Mouse (Mus musculus): ENCODE measurements around the gene Sp1. TPM values are rescaled to one million over a fixed set of nuclear protein-coding genes. Genes with fewer than 3 reads are reported as not detected.

The Sp1 gene
- polyA plus RNA-seq, 1 experiment from 2014 or later, result 11.5 TPM

- Histone ChIP-seq H3K36me3 (ENCODE audit: control insufficient read depth, insufficient read depth, low read length) (no peaks in the 10 kb centered on the region), H3K4me1 (replicated peaks; ENCODE audit: control insufficient read depth, insufficient read depth, low read length) (peaks cover 9% of the 10 kb centered on the region), H3K27ac (ENCODE audit: low read depth, low read length) (no peak overlapping the region), H3K9ac (ENCODE audit: low read depth, low read length) (no peak overlapping the region), H3K27me3 (ENCODE audit: control insufficient read depth, insufficient read depth, low read length) (no peaks in the 10 kb centered on the region; the same call in 1 of the 2 replicates), H3K4me3 (ENCODE audit: low read depth, low read length) (no peak overlapping the region), H3K9me3 (ENCODE audit: control insufficient read depth, low read length) (no peaks in the 10 kb centered on the region), H3K4me2 (replicated peaks; ENCODE audit: low read depth, low read length) (no peak overlapping the region)
- no peak for ATAC-seq (ENCODE audit: low FRiP score)
- WGBS, result 9% methylated on average over 13 of the region's 13 CpGs
- no peak for DNase-seq (ENCODE audit: low spot score)
Measured at GRCm38 (mm10) chr15:102369972-102370371, 36.0 kb upstream of the Sp1 start.

GRCm38 (mm10) chr15:102370727-102371126 is 35.2 kb upstream of the Sp1 start:
- H3K27ac ChIP-seq (ENCODE audit: low read depth, low read length), result no peak overlapping the region
- ATAC-seq (ENCODE audit: low FRiP score) (no peak), DNase-seq (ENCODE audit: low spot score) (no peak)
- H3K4me1 ChIP-seq (replicated peaks; ENCODE audit: control insufficient read depth, insufficient read depth, low read length), result peaks cover 9% of the 10 kb centered on the region
- H3K9ac ChIP-seq (ENCODE audit: low read depth, low read length), result no peak overlapping the region; the same call in 1 of the 2 replicates
- no peaks in the 10 kb centered on the region for H3K9me3 ChIP-seq (ENCODE audit: control insufficient read depth, low read length)
- no peak overlapping the region for H3K4me2 ChIP-seq (replicated peaks; ENCODE audit: low read depth, low read length)
- no peak overlapping the region for H3K4me3 ChIP-seq (ENCODE audit: low read depth, low read length)
- no peaks in the 10 kb centered on the region for H3K36me3 ChIP-seq (ENCODE audit: control insufficient read depth, insufficient read depth, low read length)
- H3K27me3 ChIP-seq (ENCODE audit: control insufficient read depth, insufficient read depth, low read length), result no peaks in the 10 kb centered on the region; the same call in 1 of the 2 replicates
- 4% methylated on average over 9 of the region's 10 CpGs for WGBS

- DNase-seq (ENCODE audit: low spot score) (peak; percentile 72), ATAC-seq (ENCODE audit: low FRiP score) (peak; percentile 90)
- Histone ChIP-seq H3K4me3 (ENCODE audit: low read depth, low read length) (peak overlapping the region; percentile 45), H3K4me2 (replicated peaks; ENCODE audit: low read depth, low read length) (peak overlapping the region; percentile 81), H3K4me1 (replicated peaks; ENCODE audit: control insufficient read depth, insufficient read depth, low read length) (no peaks in the 10 kb centered on the region; the same call in 1 of the 2 replicates), H3K9ac (ENCODE audit: low read depth, low read length) (peak overlapping the region; percentile 51), H3K36me3 (ENCODE audit: control insufficient read depth, insufficient read depth, low read length) (no peaks in the 10 kb centered on the region), H3K27ac (ENCODE audit: low read depth, low read length) (peak overlapping the region; percentile 63), H3K27me3 (ENCODE audit: control insufficient read depth, insufficient read depth, low read length) (no peaks in the 10 kb centered on the region), H3K9me3 (ENCODE audit: control insufficient read depth, low read length) (no peaks in the 10 kb centered on the region)
- WGBS, result 0% methylated on average over 42 of the region's 43 CpGs
Measured at GRCm38 (mm10) chr15:102376453-102377162, 29.3 kb upstream of the Sp1 start.

GRCm38 (mm10) chr15:102377163-102377543 is 28.8 kb upstream of the Sp1 start:
- Histone ChIP-seq H3K4me3 (ENCODE audit: low read depth, low read length) (peak overlapping the region; percentile 45), H3K27me3 (ENCODE audit: control insufficient read depth, insufficient read depth, low read length) (no peaks in the 10 kb centered on the region), H3K4me1 (replicated peaks; ENCODE audit: control insufficient read depth, insufficient read depth, low read length) (no peaks in the 10 kb centered on the region; the same call in 1 of the 2 replicates), H3K4me2 (replicated peaks; ENCODE audit: low read depth, low read length) (peak overlapping the region; percentile 81), H3K9me3 (ENCODE audit: control insufficient read depth, low read length) (no peaks in the 10 kb centered on the region), H3K36me3 (ENCODE audit: control insufficient read depth, insufficient read depth, low read length) (no peaks in the 10 kb centered on the region), H3K27ac (ENCODE audit: low read depth, low read length) (peak overlapping the region; percentile 63), H3K9ac (ENCODE audit: low read depth, low read length) (peak overlapping the region; percentile 51)
- under 1% methylated on average over 7 of the region's 7 CpGs for WGBS
- DNase-seq (ENCODE audit: low spot score) (peak; percentile 93), ATAC-seq (ENCODE audit: low FRiP score) (peak; percentile 72)

- no peak overlapping the region for H3K9ac ChIP-seq (ENCODE audit: low read depth, low read length)
- H3K27me3 ChIP-seq (ENCODE audit: control insufficient read depth, insufficient read depth, low read length), result no peaks in the 10 kb centered on the region
- H3K36me3 ChIP-seq (ENCODE audit: control insufficient read depth, insufficient read depth, low read length), result no peaks in the 10 kb centered on the region
- WGBS, result 3% methylated on average over 10 of the region's 10 CpGs
- H3K4me2 ChIP-seq (replicated peaks; ENCODE audit: low read depth, low read length), result no peak overlapping the region
- H3K4me1 ChIP-seq (replicated peaks; ENCODE audit: control insufficient read depth, insufficient read depth, low read length), result no peaks in the 10 kb centered on the region; the same call in 1 of the 2 replicates
- no peak overlapping the region for H3K4me3 ChIP-seq (ENCODE audit: low read depth, low read length)
- ATAC-seq (ENCODE audit: low FRiP score) (0 out of 2 replicates have a peak, but pooled peaks have one; percentile 28), DNase-seq (ENCODE audit: low spot score) (peak; percentile 51)
- H3K9me3 ChIP-seq (ENCODE audit: control insufficient read depth, low read length), result no peaks in the 10 kb centered on the region
- no peak overlapping the region for H3K27ac ChIP-seq (ENCODE audit: low read depth, low read length)
Measured at GRCm38 (mm10) chr15:102377810-102378262, 28.1 kb upstream of the Sp1 start.

- no peak overlapping the region for H3K4me2 ChIP-seq (replicated peaks; ENCODE audit: low read depth, low read length)
- no peaks in the 10 kb centered on the region for H3K36me3 ChIP-seq (ENCODE audit: control insufficient read depth, insufficient read depth, low read length)
- H3K27ac ChIP-seq (ENCODE audit: low read depth, low read length), result no peak overlapping the region
- peak; percentile 95 for DNase-seq (ENCODE audit: low spot score)
- H3K27me3 ChIP-seq (ENCODE audit: control insufficient read depth, insufficient read depth, low read length), result no peaks in the 10 kb centered on the region
- 5% methylated on average over 7 of the region's 7 CpGs for WGBS
- no peaks in the 10 kb centered on the region for H3K4me1 ChIP-seq (replicated peaks; ENCODE audit: control insufficient read depth, insufficient read depth, low read length)
- H3K9me3 ChIP-seq (ENCODE audit: control insufficient read depth, low read length), result no peaks in the 10 kb centered on the region
- no peak overlapping the region for H3K4me3 ChIP-seq (ENCODE audit: low read depth, low read length)
- no peak overlapping the region for H3K9ac ChIP-seq (ENCODE audit: low read depth, low read length)
- peak; percentile 51 for ATAC-seq (ENCODE audit: low FRiP score)
Measured at GRCm38 (mm10) chr15:102381575-102381974, 24.4 kb upstream of the Sp1 start.

GRCm38 (mm10) chr15:102383671-102384070 is 22.3 kb upstream of the Sp1 start:
- Histone ChIP-seq H3K9me3 (ENCODE audit: control insufficient read depth, low read length) (no peaks in the 10 kb centered on the region), H3K4me3 (ENCODE audit: low read depth, low read length) (no peak overlapping the region), H3K27me3 (ENCODE audit: control insufficient read depth, insufficient read depth, low read length) (no peaks in the 10 kb centered on the region), H3K36me3 (ENCODE audit: control insufficient read depth, insufficient read depth, low read length) (no peaks in the 10 kb centered on the region), H3K27ac (ENCODE audit: low read depth, low read length) (no peak overlapping the region), H3K4me2 (replicated peaks; ENCODE audit: low read depth, low read length) (no peak overlapping the region), H3K9ac (ENCODE audit: low read depth, low read length) (no peak overlapping the region), H3K4me1 (replicated peaks; ENCODE audit: control insufficient read depth, insufficient read depth, low read length) (no peaks in the 10 kb centered on the region)
- ATAC-seq (ENCODE audit: low FRiP score), result no peak
- WGBS, result 86% methylated on average over 6 of the region's 6 CpGs
- DNase-seq (ENCODE audit: low spot score), result no peak

GRCm38 (mm10) chr15:102386640-102387039 is 19.3 kb upstream of the Sp1 start:
- no peak overlapping the region for H3K9ac ChIP-seq (ENCODE audit: low read depth, low read length)
- H3K27me3 ChIP-seq (ENCODE audit: control insufficient read depth, insufficient read depth, low read length), result no peaks in the 10 kb centered on the region
- no peak overlapping the region for H3K4me2 ChIP-seq (replicated peaks; ENCODE audit: low read depth, low read length)
- no peaks in the 10 kb centered on the region for H3K9me3 ChIP-seq (ENCODE audit: control insufficient read depth, low read length)
- no peak overlapping the region for H3K27ac ChIP-seq (ENCODE audit: low read depth, low read length)
- H3K4me1 ChIP-seq (replicated peaks; ENCODE audit: control insufficient read depth, insufficient read depth, low read length), result no peaks in the 10 kb centered on the region
- H3K36me3 ChIP-seq (ENCODE audit: control insufficient read depth, insufficient read depth, low read length), result no peaks in the 10 kb centered on the region
- no peak for ATAC-seq (ENCODE audit: low FRiP score)
- no peak for DNase-seq (ENCODE audit: low spot score)
- WGBS, result 54% methylated on average over 9 of the region's 9 CpGs
- no peak overlapping the region for H3K4me3 ChIP-seq (ENCODE audit: low read depth, low read length)

- H3K36me3 ChIP-seq (ENCODE audit: control insufficient read depth, insufficient read depth, low read length), result no peaks in the 10 kb centered on the region
- ATAC-seq (ENCODE audit: low FRiP score), result no peak
- H3K9me3 ChIP-seq (ENCODE audit: control insufficient read depth, low read length), result no peaks in the 10 kb centered on the region
- H3K4me3 ChIP-seq (ENCODE audit: low read depth, low read length), result no peak overlapping the region
- 96% methylated on average over 3 of the region's 3 CpGs for WGBS
- H3K4me2 ChIP-seq (replicated peaks; ENCODE audit: low read depth, low read length), result no peak overlapping the region
- no peak overlapping the region for H3K27ac ChIP-seq (ENCODE audit: low read depth, low read length)
- H3K4me1 ChIP-seq (replicated peaks; ENCODE audit: control insufficient read depth, insufficient read depth, low read length), result no peaks in the 10 kb centered on the region
- DNase-seq (ENCODE audit: low spot score), result no peak
- no peak overlapping the region for H3K9ac ChIP-seq (ENCODE audit: low read depth, low read length)
- no peaks in the 10 kb centered on the region for H3K27me3 ChIP-seq (ENCODE audit: control insufficient read depth, insufficient read depth, low read length)
Measured at GRCm38 (mm10) chr15:102388942-102389341, 17.0 kb upstream of the Sp1 start.

All from hindbrain, embryonic 11.5 days (tissue).